Mouse (Mus musculus) liver, postnatal 0 days (tissue): ENCODE measurements around the gene Gucd1. TPM values are rescaled to one million over a fixed set of nuclear protein-coding genes. Genes with fewer than 3 reads are reported as not detected.
"Not testable (repeated sequence)": the region's sequence is repeated elsewhere in the genome, so short reads cannot be mapped to it uniquely, and the experiment has no call there.

ENCODE experiments used
- ATAC-seq: fragments of 200-750 bp; cut with Nextera tagmentation; 2 replicates; pipeline ENCODE4 v1.8.0; 2017; ENCODE audit warnings: mild to moderate bottlenecking, moderate library complexity
- DNase-seq: peaks from one replicate; pipeline ENCODE4 v3.0.0-alpha.2; 2016
- H3K27ac ChIP-seq: fragments of 300-500 bp; sonication (generic); 2 replicates; pipeline ENCODE4 v1.5.1; 2014; ENCODE audit warnings: antibody characterized with exemption, moderate library complexity, mild to moderate bottlenecking, low read depth
- H3K27me3 ChIP-seq: fragments of 300-500 bp; sonication (generic); 2 replicates; pipeline ENCODE4 v1.6.1; 2014; ENCODE audit warnings: low read length, control low read depth, mixed read lengths; ENCODE audit not compliant: insufficient read depth
- H3K36me3 ChIP-seq: fragments of 300-500 bp; sonication (generic); replicated peaks from 2 replicates; pipeline ENCODE4 v1.6.1; 2014; ENCODE audit warnings: mild to moderate bottlenecking, control low read depth, low read length, moderate library complexity, mixed read lengths; ENCODE audit not compliant: insufficient read depth
- H3K4me1 ChIP-seq: fragments of 300-500 bp; sonication (generic); 2 replicates; pipeline ENCODE4 v1.6.1; 2014; ENCODE audit warnings: antibody characterized with exemption, mild to moderate bottlenecking, control low read depth; ENCODE audit not compliant: insufficient read depth
- H3K4me2 ChIP-seq: fragments of 300-500 bp; sonication (generic); 2 replicates; pipeline ENCODE4 v1.6.1; 2014; ENCODE audit warnings: low read depth, mild to moderate bottlenecking, low read length, moderate library complexity, mixed read lengths
- H3K4me3 ChIP-seq: fragments of 300-500 bp; sonication (generic); 2 replicates; pipeline ENCODE4 v1.5.1; 2014; ENCODE audit warnings: low read depth, low read length
- H3K9ac ChIP-seq: fragments of 300-500 bp; sonication (generic); replicated peaks from 2 replicates; pipeline ENCODE4 v1.6.1; 2014; ENCODE audit warnings: mild to moderate bottlenecking, moderate library complexity
- H3K9me3 ChIP-seq: fragments of 300-500 bp; sonication (generic); 2 replicates; pipeline ENCODE4 v1.6.1; 2016; ENCODE audit warnings: mild to moderate bottlenecking, control low read depth, low read length, mixed read lengths
- CTCF ChIP-seq: sonication (generic); IDR thresholded peaks from 2 replicates; pipeline ENCODE4 v1.5.1; 2016; ENCODE audit warnings: antibody characterized with exemption, low read depth
- EP300 ChIP-seq: IDR thresholded peaks from 2 replicates; pipeline ENCODE4 v1.6.1; 2016; ENCODE audit warnings: antibody characterized with exemption, low read depth, mild to moderate bottlenecking
- WGBS: fragments of 180-500 bp; shearing (Covaris S2); extraction: QIAGEN DNeasy Blood & Tissue Kit; methylation state at CpG from one replicate; pipeline ENCODE4 v1.1.7; 2014; ENCODE audit not compliant: insufficient replicate concordance; 5-methylcytosine and 5-hydroxymethylcytosine counted together
- polyA plus RNA-seq: library from polyadenylated mRNA; unstranded; fragments of >200 nt; fragmentation: Nextera tagmentation; extraction: Ambion mirVana; gene quantifications from 2 replicates; pipeline ENCODE4 v1.2.1, GENCODE M21; 2015

Gene Gucd1
- polyA plus RNA-seq, 1 experiment from 2014 or later: 45.6 TPM

- TF ChIP-seq EP300: no peak
- TF ChIP-seq CTCF: no peak
- H3K4me1 ChIP-seq: no peaks in the 10 kb centered on the region
- no peak overlapping the region for H3K9ac ChIP-seq
- no peak overlapping the region for H3K27ac ChIP-seq
- no peak overlapping the region for H3K4me2 ChIP-seq
- H3K36me3 ChIP-seq: no peaks in the 10 kb centered on the region
- DNase-seq: no peak
- no peak overlapping the region for H3K4me3 ChIP-seq
- ATAC-seq: no peak
- no peaks in the 10 kb centered on the region for H3K9me3 ChIP-seq
- WGBS: 72% methylated on average over 4 of the region's 4 CpGs
- no peaks in the 10 kb centered on the region for H3K27me3 ChIP-seq
Measured at GRCm38 (mm10) chr10:75458329-75458728, 59.4 kb downstream of the Gucd1 start.

- Histone ChIP-seq H3K9ac (no peak overlapping the region), H3K4me3 (no peak overlapping the region), H3K27me3 (no peaks in the 10 kb centered on the region), H3K27ac (no peak overlapping the region), H3K36me3 (no peaks in the 10 kb centered on the region), H3K4me2 (no peak overlapping the region), H3K9me3 (no peaks in the 10 kb centered on the region), H3K4me1 (no peaks in the 10 kb centered on the region)
- DNase-seq (no peak), ATAC-seq (no peak)
- 67% methylated on average over 1 of the region's 1 CpGs for WGBS
- TF ChIP-seq CTCF (no peak), EP300 (no peak)
Measured at GRCm38 (mm10) chr10:75457852-75458251, 59.9 kb downstream of the Gucd1 start.

- not testable (repeated sequence) for H3K4me2 ChIP-seq, H3K9ac ChIP-seq, DNase-seq, H3K4me3 ChIP-seq, H3K27me3 ChIP-seq, H3K27ac ChIP-seq, H3K36me3 ChIP-seq, ATAC-seq, H3K9me3 ChIP-seq, H3K4me1 ChIP-seq
- 68% methylated on average over 12 of the region's 18 CpGs for WGBS
Measured at GRCm38 (mm10) chr10:75456061-75456831, 61.5 kb downstream of the Gucd1 start.

- ATAC-seq: peak; percentile 22; the same call in 1 of the 2 replicates
- Histone ChIP-seq H3K27ac (no peak overlapping the region), H3K27me3 (no peaks in the 10 kb centered on the region), H3K36me3 (no peaks in the 10 kb centered on the region), H3K9ac (no peak overlapping the region), H3K4me3 (no peak overlapping the region), H3K9me3 (no peaks in the 10 kb centered on the region), H3K4me1 (peaks cover 15% of the 10 kb centered on the region), H3K4me2 (no peak overlapping the region)
- DNase-seq: peak; percentile 48
- TF ChIP-seq CTCF: no peak
- TF ChIP-seq EP300: no peak
- WGBS: 44% methylated on average over 10 of the region's 10 CpGs
Measured at GRCm38 (mm10) chr10:75451036-75451786, 66.6 kb downstream of the Gucd1 start.

- Histone ChIP-seq H3K4me1 (peaks cover 15% of the 10 kb centered on the region), H3K9me3 (no peaks in the 10 kb centered on the region), H3K4me3 (no peak overlapping the region), H3K27me3 (no peaks in the 10 kb centered on the region), H3K4me2 (no peak overlapping the region), H3K9ac (no peak overlapping the region), H3K27ac (no peak overlapping the region), H3K36me3 (no peaks in the 10 kb centered on the region)
- TF ChIP-seq CTCF (no peak), EP300 (no peak)
- 80% methylated on average over 8 of the region's 8 CpGs for WGBS
- DNase-seq: no peak
- ATAC-seq: no peak
Measured at GRCm38 (mm10) chr10:75450331-75450730, 67.4 kb downstream of the Gucd1 start.

- Histone ChIP-seq H3K9me3 (no peaks in the 10 kb centered on the region), H3K4me3 (no peak overlapping the region), H3K27ac (no peak overlapping the region), H3K4me2 (no peak overlapping the region), H3K9ac (no peak overlapping the region), H3K27me3 (no peaks in the 10 kb centered on the region), H3K36me3 (no peaks in the 10 kb centered on the region), H3K4me1 (peaks cover 15% of the 10 kb centered on the region)
- ATAC-seq (no peak), DNase-seq (no peak)
- WGBS: 78% methylated on average over 6 of the region's 6 CpGs
- no peak for TF ChIP-seq CTCF
- no peak for TF ChIP-seq EP300
Measured at GRCm38 (mm10) chr10:75448806-75449420, 68.9 kb downstream of the Gucd1 start.
